Mouse (Mus musculus) MEL (cell line): ENCODE data around the gene Jmjd1c.

Source experiments
- CHD1 ChIP-seq: IDR thresholded peaks from 2 replicates; pipeline ENCODE4 v1.6.1; 2012; ENCODE audit warnings: low read depth, mild to moderate bottlenecking, inconsistent platforms, low read length, improper control_type of control experiment
- EP300 ChIP-seq, 2 experiments: IDR thresholded peaks; 2 replicates each; pipeline ENCODE4 v1.6.1; 2011; ENCODE audit warnings: improper control_type of control experiment in 2 of 2, low read length in 2 of 2, low read depth in 1 of 2, mild to moderate bottlenecking in 1 of 2
- KAT2A ChIP-seq: conservative IDR thresholded peaks from 2 replicates; pipeline ENCODE4 v1.6.1; 2012; ENCODE audit warnings: low read depth, low read length, improper control_type of control experiment, inconsistent platforms
- USF1 ChIP-seq: IDR thresholded peaks from 2 replicates; pipeline ENCODE4 v1.6.1; 2014; ENCODE audit warnings: low read depth, mild to moderate bottlenecking, inconsistent platforms, low read length, improper control_type of control experiment, moderate library complexity
- USF2 ChIP-seq, 2 experiments: IDR thresholded peaks; 2 replicates each; pipeline ENCODE4 v1.6.1; 2011 to 2012; ENCODE audit warnings: improper control_type of control experiment in 2 of 2, low read length in 2 of 2, borderline replicate concordance in 1 of 2, inconsistent platforms in 1 of 2, low read depth in 1 of 2, mild to moderate bottlenecking in 1 of 2; ENCODE audit not compliant: insufficient read depth in 1 of 2
- ZMIZ1 ChIP-seq: IDR thresholded peaks from 2 replicates; pipeline ENCODE4 v1.6.1; 2012; ENCODE audit warnings: low read depth, mild to moderate bottlenecking, inconsistent platforms, low read length, improper control_type of control experiment, moderate library complexity
- ZNF384 ChIP-seq: IDR thresholded peaks from 2 replicates; pipeline ENCODE4 v1.6.1; 2012; ENCODE audit warnings: low read depth, mild to moderate bottlenecking, inconsistent platforms, low read length, improper control_type of control experiment

DNA sequence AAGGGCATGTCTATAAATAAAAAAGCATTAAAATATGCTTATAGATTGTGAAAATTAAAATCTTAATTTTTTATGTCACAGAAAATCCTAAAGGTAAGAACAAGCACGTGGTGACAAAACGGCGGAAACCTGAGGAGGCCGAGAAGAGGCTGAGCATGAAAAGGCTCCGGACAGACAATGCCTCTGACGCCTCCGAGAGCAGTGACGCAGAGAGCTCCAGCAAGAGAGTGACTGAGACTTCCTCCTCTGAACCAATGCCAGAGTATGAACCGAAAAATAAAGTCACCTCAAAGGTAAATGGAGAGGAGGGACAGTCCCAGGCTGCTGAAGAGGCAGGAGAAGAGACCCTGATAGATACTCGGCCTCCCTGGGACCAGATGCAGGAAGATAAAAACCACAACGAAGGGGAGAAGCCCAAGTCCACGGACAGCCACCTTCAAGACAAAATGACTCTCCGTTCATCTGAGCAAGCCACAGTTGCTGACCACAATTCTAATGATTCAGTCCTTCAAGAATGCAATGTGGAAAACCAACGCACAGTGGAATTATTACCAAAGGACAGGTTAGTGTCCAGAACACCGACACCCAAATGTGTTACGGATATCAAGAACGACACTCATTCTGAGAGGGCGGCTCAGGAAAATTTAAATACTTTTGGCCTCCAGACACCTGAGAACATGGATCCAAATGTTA lies 123.1 kb downstream of the Jmjd1c start:
- TF ChIP-seq ZMIZ1 (no peak), USF2 (IDR thresholded peaks at IDR 0.05; ENCODE audit: borderline replicate concordance in 1 of 2, insufficient read depth in 1 of 2, low read depth in 1 of 2, low read length in 2 of 2) (no peak), EP300 (IDR thresholded peaks at IDR 0.05; ENCODE audit: low read depth in 1 of 2, low read length in 2 of 2) (no peak), CHD1 (no peak), USF1 (no peak), KAT2A (no peak), ZNF384 (no peak)
